Mouse (Mus musculus) heart, adult 10 weeks (tissue): ENCODE measurements around the gene Tnfsf4. TPM values are rescaled to one million over a fixed set of nuclear protein-coding genes. Genes with fewer than 3 reads are reported as not detected.

Experiments used
- polyA plus RNA-seq: library from polyadenylated mRNA; stranded (reverse); fragments of 350-450 nt; fragmentation: Illumina TruSeq; extraction: RNeasy Lipid Tissue Mini Kit (QIAGEN cat#74804); gene quantifications from one replicate; pipeline ENCODE4 v1.2.3, GENCODE M21; 2014; ENCODE audit warnings: low read depth, low replicate concordance

Tnfsf4 gene
- not detected for polyA plus RNA-seq

DNA sequence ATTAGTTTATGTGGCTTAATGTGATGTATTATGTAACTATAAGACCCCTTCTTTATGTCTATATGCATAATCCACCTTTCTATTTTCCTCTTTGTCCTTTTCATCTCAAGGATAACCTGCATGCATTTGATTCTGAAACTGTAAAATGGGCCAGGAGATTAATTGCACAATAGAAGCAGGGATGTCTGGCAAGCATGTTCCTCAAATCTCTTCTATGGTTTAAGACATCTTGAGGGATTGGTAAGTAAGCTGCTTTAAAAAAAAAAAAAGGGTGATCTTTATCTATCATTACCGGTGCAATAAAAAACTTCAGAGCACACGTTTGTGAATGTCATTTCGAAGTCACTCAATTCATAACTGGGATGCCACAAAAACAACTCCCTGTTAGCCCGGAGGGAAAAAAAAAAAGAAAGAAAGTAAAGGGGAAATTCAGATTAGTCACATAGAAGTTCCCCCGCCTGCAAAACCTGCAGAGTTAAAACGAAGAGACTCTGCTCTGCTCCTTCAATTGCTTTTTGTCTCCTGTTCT lies at the start of gene Tnfsf4:
TSS of gene Tnfsf4 (plus strand) at position 479 of the 529 bp plus-strand sequence.

Other genes starting within 250 kb of the Tnfsf4 start
- gene Tex50, start 236.1 kb upstream of the Tnfsf4 start, polyA plus RNA-seq, result not detected
- 275 TPM for gene Prdx6, start 144.2 kb upstream of the Tnfsf4 start, polyA plus RNA-seq
- 0.37 TPM for gene Tnfsf18, start 99.2 kb downstream of the Tnfsf4 start, polyA plus RNA-seq